Mouse (Mus musculus) heart, postnatal 4 days (tissue): ENCODE measurements around the gene Mical3. TPM values are rescaled to one million over a fixed set of nuclear protein-coding genes. Genes with fewer than 3 reads are reported as not detected.

ENCODE experiments used
- DNase-seq: peaks from one replicate; pipeline ENCODE4 v3.0.0; 2021
- total RNA-seq, 2 experiments: library from RNA; stranded (reverse); gene quantifications; 2 replicates each; pipeline ENCODE4 v1.2.3; 2021

Mical3 gene
- total RNA-seq, 2 experiments from 2014 or later = 201 to 216 TPM

- peak; percentile 21 for DNase-seq
Observed at GRCm38 (mm10) chr6:121081288-121082093, 49.3 kb downstream of the Mical3 start.

- DNase-seq = no peak
Observed at GRCm38 (mm10) chr6:121078175-121078574, 52.6 kb downstream of the Mical3 start.

GRCm38 (mm10) chr6:121076929-121077566 is 53.8 kb downstream of the Mical3 start:
- peak; percentile 8 for DNase-seq

GRCm38 (mm10) chr6:121075763-121076162 is 55.0 kb downstream of the Mical3 start:
- DNase-seq = no peak

- no peak for DNase-seq
Observed at GRCm38 (mm10) chr6:121073312-121073711, 57.5 kb downstream of the Mical3 start.

GRCm38 (mm10) chr6:121072615-121073014 is 58.2 kb downstream of the Mical3 start:
- no peak for DNase-seq

- DNase-seq = no peak
Observed at GRCm38 (mm10) chr6:121070584-121071230, 60.1 kb downstream of the Mical3 start.

GRCm38 (mm10) chr6:121069156-121069555 is 61.6 kb downstream of the Mical3 start:
- DNase-seq = peak; percentile 55

- no peak for DNase-seq
Observed at GRCm38 (mm10) chr6:121068087-121068464, 62.7 kb downstream of the Mical3 start.

GRCm38 (mm10) chr6:121067426-121068086 is 63.2 kb downstream of the Mical3 start:
- DNase-seq = peak; percentile 50

- DNase-seq = peak; percentile 54
Observed at GRCm38 (mm10) chr6:121066761-121067160, 64.0 kb downstream of the Mical3 start.

- no peak for DNase-seq
Observed at GRCm38 (mm10) chr6:121064356-121065015, 66.3 kb downstream of the Mical3 start.

GRCm38 (mm10) chr6:121063771-121064170 is 67.0 kb downstream of the Mical3 start:
- no peak for DNase-seq

GRCm38 (mm10) chr6:121062891-121063408 is 67.8 kb downstream of the Mical3 start:
- DNase-seq = no peak

GRCm38 (mm10) chr6:121058039-121058438 is 72.8 kb downstream of the Mical3 start:
- no peak for DNase-seq

- DNase-seq = no peak
Observed at GRCm38 (mm10) chr6:121057181-121057956, 73.4 kb downstream of the Mical3 start.

GRCm38 (mm10) chr6:121055496-121055895 is 75.3 kb downstream of the Mical3 start:
- no peak for DNase-seq

GRCm38 (mm10) chr6:121054908-121055307 is 75.9 kb downstream of the Mical3 start:
- DNase-seq = no peak

GRCm38 (mm10) chr6:121054340-121054739 is 76.5 kb downstream of the Mical3 start:
- peak; percentile 52 for DNase-seq

GRCm38 (mm10) chr6:121053585-121054112 is 77.2 kb downstream of the Mical3 start:
- DNase-seq = peak; percentile 66
